Mouse (Mus musculus) lung, postnatal 0 days (tissue): ENCODE measurements around the gene Baz2b.

Experiments
- CTCF ChIP-seq: IDR thresholded peaks from 2 replicates; pipeline ENCODE4 v1.5.1; 2016; ENCODE audit warnings: antibody characterized with exemption, mild to moderate bottlenecking
- EP300 ChIP-seq: IDR thresholded peaks from 2 replicates; pipeline ENCODE4 v1.6.1; 2016; ENCODE audit warnings: antibody characterized with exemption, mild to moderate bottlenecking, control low read depth

DNA sequence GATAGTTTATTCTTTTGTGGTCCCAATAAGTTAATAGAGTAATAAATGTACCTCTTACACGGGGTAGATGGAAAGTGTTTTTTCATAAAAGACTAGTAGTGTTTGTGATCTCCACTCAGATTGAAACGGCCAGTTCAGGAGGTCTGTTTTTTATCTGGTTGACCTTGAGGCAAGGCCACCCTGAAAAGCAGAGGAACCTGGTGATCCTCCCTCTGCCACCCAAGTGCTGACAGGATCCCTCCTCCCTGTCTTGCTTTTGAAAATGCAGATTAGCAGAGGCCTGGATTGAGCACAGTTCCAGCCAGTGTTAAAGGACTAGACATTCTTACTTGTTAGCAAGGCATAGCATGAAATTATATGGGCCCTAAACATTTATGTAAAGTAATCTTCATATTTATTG lies 23.5 kb upstream of the Baz2b start:
- TF ChIP-seq CTCF (no peak), EP300 (no peak)
